Mouse (Mus musculus) hindbrain, embryonic 13.5 days (tissue): ENCODE results near the gene Shisal2a. TPM values are rescaled to one million over a fixed set of nuclear protein-coding genes. Genes with fewer than 3 reads are reported as not detected.

Experiments
- ATAC-seq: fragments of 200-750 bp; cut with Nextera tagmentation; 2 replicates; pipeline ENCODE4 v1.8.0; 2017; ENCODE audit warnings: moderate TSS enrichment; ENCODE audit not compliant: low FRiP score
- H3K27ac ChIP-seq: fragments of 300-500 bp; sonication (generic); 2 replicates; pipeline ENCODE4 v1.5.1; 2015; ENCODE audit warnings: inconsistent platforms, mild to moderate bottlenecking, moderate library complexity
- H3K27me3 ChIP-seq: fragments of 300-500 bp; sonication (generic); 2 replicates; pipeline ENCODE4 v1.6.1; 2015; ENCODE audit warnings: mild to moderate bottlenecking, inconsistent platforms
- H3K36me3 ChIP-seq: fragments of 300-500 bp; sonication (generic); 2 replicates; pipeline ENCODE4 v1.6.1; 2015; ENCODE audit warnings: mild to moderate bottlenecking, inconsistent platforms
- H3K4me1 ChIP-seq: fragments of 300-500 bp; sonication (generic); replicated peaks from 2 replicates; pipeline ENCODE4 v1.6.1; 2015; ENCODE audit warnings: inconsistent platforms
- H3K4me2 ChIP-seq: fragments of 300-500 bp; sonication (generic); 2 replicates; pipeline ENCODE4 v1.6.1; 2015; ENCODE audit warnings: inconsistent platforms, mild to moderate bottlenecking, moderate library complexity
- H3K4me3 ChIP-seq: fragments of 300-500 bp; sonication (generic); 2 replicates; pipeline ENCODE4 v1.5.1; 2015; ENCODE audit warnings: mild to moderate bottlenecking, inconsistent platforms
- H3K9ac ChIP-seq: fragments of 300-500 bp; sonication (generic); 2 replicates; pipeline ENCODE4 v1.6.1; 2015; ENCODE audit warnings: mild to moderate bottlenecking, inconsistent platforms
- H3K9me3 ChIP-seq: fragments of 300-500 bp; sonication (generic); 2 replicates; pipeline ENCODE4 v1.6.1; 2016; ENCODE audit warnings: inconsistent platforms
- whole genome bisulfite sequencing: fragments of 180-500 bp; shearing (Covaris S2); methylation state at CpG from one replicate; pipeline ENCODE4 v1.1.7; 2015; 5-methylcytosine and 5-hydroxymethylcytosine counted together
- polyA plus RNA-seq: library from polyadenylated mRNA; unstranded; fragments of >200 nt; fragmentation: Nextera tagmentation; extraction: Ambion mirVana; gene quantifications from 2 replicates; pipeline ENCODE4 v1.2.1, GENCODE M21; 2015

The Shisal2a gene
- polyA plus RNA-seq, 1 experiment from 2014 or later: 4.9 TPM

- Histone ChIP-seq H3K4me2 (no peak overlapping the region), H3K4me1 (peaks cover 33% of the 10 kb centered on the region), H3K4me3 (no peak overlapping the region), H3K9ac (no peak overlapping the region), H3K27me3 (no peaks in the 10 kb centered on the region), H3K27ac (no peak overlapping the region), H3K36me3 (no peaks in the 10 kb centered on the region), H3K9me3 (no peaks in the 10 kb centered on the region)
- 72% methylated on average over 5 of the region's 5 CpGs for WGBS
- no peak for ATAC-seq
These were observed 34.8 kb downstream of the Shisal2a start for GRCm38 (mm10) chr4:108348256-108348875.

GRCm38 (mm10) chr4:108347111-108347510 is 36.0 kb downstream of the Shisal2a start:
- ATAC-seq: no peak
- Histone ChIP-seq H3K36me3 (no peaks in the 10 kb centered on the region), H3K27ac (no peak overlapping the region), H3K27me3 (no peaks in the 10 kb centered on the region), H3K9ac (no peak overlapping the region), H3K4me2 (no peak overlapping the region), H3K4me3 (no peak overlapping the region), H3K9me3 (no peaks in the 10 kb centered on the region), H3K4me1 (peaks cover 33% of the 10 kb centered on the region)
- 90% methylated on average over 5 of the region's 5 CpGs for WGBS

GRCm38 (mm10) chr4:108345826-108346225 is 37.3 kb downstream of the Shisal2a start:
- WGBS: 26% methylated on average over 4 of the region's 5 CpGs
- ATAC-seq: no peak
- Histone ChIP-seq H3K9me3 (no peaks in the 10 kb centered on the region), H3K9ac (no peak overlapping the region), H3K27me3 (no peaks in the 10 kb centered on the region), H3K27ac (peak overlapping the region; percentile 4; the same call in 1 of the 2 replicates), H3K4me1 (peaks cover 27% of the 10 kb centered on the region), H3K4me2 (no peak overlapping the region), H3K36me3 (no peaks in the 10 kb centered on the region), H3K4me3 (no peak overlapping the region)

- H3K27ac ChIP-seq: peak overlapping the region; percentile 56
- no peak for ATAC-seq
These were observed 38.5 kb downstream of the Shisal2a start for GRCm38 (mm10) chr4:108344631-108345083.

GRCm38 (mm10) chr4:108339277-108339690 is 43.9 kb downstream of the Shisal2a start:
- Histone ChIP-seq H3K9ac (no peak overlapping the region), H3K4me2 (no peak overlapping the region), H3K9me3 (no peaks in the 10 kb centered on the region), H3K27ac (0 out of 2 replicates have a peak overlapping the region, but pooled peaks have one; percentile 53), H3K4me1 (peaks cover 8% of the 10 kb centered on the region; the same call in 1 of the 2 replicates), H3K27me3 (no peaks in the 10 kb centered on the region), H3K4me3 (no peak overlapping the region), H3K36me3 (peaks cover 42% of the 10 kb centered on the region)
- peak; percentile 93 for ATAC-seq
- WGBS: 11% methylated on average over 4 of the region's 4 CpGs

More at GRCm38 (mm10) chr4:108344631-108345083, 38.5 kb downstream of the Shisal2a start:
- WGBS: 18% methylated on average over 7 of the region's 7 CpGs
- Histone ChIP-seq H3K4me3 (no peak overlapping the region), H3K9ac (no peak overlapping the region), H3K4me1 (peaks cover 16% of the 10 kb centered on the region), H3K36me3 (peaks cover 2% of the 10 kb centered on the region; the same call in 1 of the 2 replicates), H3K9me3 (no peaks in the 10 kb centered on the region), H3K27me3 (no peaks in the 10 kb centered on the region), H3K4me2 (no peak overlapping the region)

- ATAC-seq: peak; percentile 50; the same call in 1 of the 2 replicates
- no peak overlapping the region for H3K9ac ChIP-seq
- WGBS: 57% methylated on average over 10 of the region's 10 CpGs
- peaks cover 46% of the 10 kb centered on the region for H3K36me3 ChIP-seq
- H3K27me3 ChIP-seq: no peaks in the 10 kb centered on the region
- no peak overlapping the region for H3K4me2 ChIP-seq
- no peak overlapping the region for H3K4me3 ChIP-seq
- no peaks in the 10 kb centered on the region for H3K9me3 ChIP-seq
- H3K4me1 ChIP-seq: peaks cover 8% of the 10 kb centered on the region; the same call in 1 of the 2 replicates
- peak overlapping the region; percentile 53 for H3K27ac ChIP-seq
These were observed 44.3 kb downstream of the Shisal2a start for GRCm38 (mm10) chr4:108338811-108339210.

GRCm38 (mm10) chr4:108338321-108338733 is 44.8 kb downstream of the Shisal2a start:
- H3K9me3 ChIP-seq: no peaks in the 10 kb centered on the region
- peaks cover 49% of the 10 kb centered on the region for H3K36me3 ChIP-seq
- 0 out of 2 replicates have a peak overlapping the region, but pooled peaks have one; percentile 31 for H3K9ac ChIP-seq
- WGBS: 57% methylated on average over 9 of the region's 9 CpGs
- H3K4me1 ChIP-seq: peaks cover 8% of the 10 kb centered on the region; the same call in 1 of the 2 replicates
- peak overlapping the region; percentile 53; the same call in 1 of the 2 replicates for H3K27ac ChIP-seq
- H3K4me3 ChIP-seq: no peak overlapping the region
- no peak for ATAC-seq
- H3K4me2 ChIP-seq: no peak overlapping the region
- H3K27me3 ChIP-seq: no peaks in the 10 kb centered on the region

- Histone ChIP-seq H3K9me3 (no peaks in the 10 kb centered on the region), H3K4me3 (no peak overlapping the region), H3K4me2 (no peak overlapping the region), H3K27me3 (no peaks in the 10 kb centered on the region), H3K27ac (0 out of 2 replicates have a peak overlapping the region, but pooled peaks have one; percentile 53), H3K36me3 (peaks cover 53% of the 10 kb centered on the region), H3K4me1 (peaks cover 8% of the 10 kb centered on the region; the same call in 1 of the 2 replicates), H3K9ac (no peak overlapping the region)
- WGBS: 28% methylated on average over 3 of the region's 3 CpGs
- no peak for ATAC-seq
These were observed 45.3 kb downstream of the Shisal2a start for GRCm38 (mm10) chr4:108337817-108338216.

GRCm38 (mm10) chr4:108336765-108337164 is 46.4 kb downstream of the Shisal2a start:
- Histone ChIP-seq H3K9me3 (no peaks in the 10 kb centered on the region), H3K4me2 (no peak overlapping the region), H3K9ac (no peak overlapping the region), H3K27me3 (no peaks in the 10 kb centered on the region), H3K27ac (no peak overlapping the region), H3K4me3 (no peak overlapping the region), H3K4me1 (peaks cover 8% of the 10 kb centered on the region; the same call in 1 of the 2 replicates), H3K36me3 (peaks cover 62% of the 10 kb centered on the region)
- WGBS: 89% methylated on average over 2 of the region's 2 CpGs
- ATAC-seq: no peak

GRCm38 (mm10) chr4:108335413-108335812 is 47.7 kb downstream of the Shisal2a start:
- no peak overlapping the region for H3K27ac ChIP-seq
- WGBS: 87% methylated on average over 6 of the region's 6 CpGs
- no peak overlapping the region for H3K4me2 ChIP-seq
- ATAC-seq: no peak
- no peaks in the 10 kb centered on the region for H3K9me3 ChIP-seq
- no peaks in the 10 kb centered on the region for H3K27me3 ChIP-seq
- peaks cover 62% of the 10 kb centered on the region for H3K36me3 ChIP-seq
- peaks cover 10% of the 10 kb centered on the region; the same call in 1 of the 2 replicates for H3K4me1 ChIP-seq
- no peak overlapping the region for H3K4me3 ChIP-seq
- no peak overlapping the region for H3K9ac ChIP-seq

- 86% methylated on average over 9 of the region's 9 CpGs for WGBS
- Histone ChIP-seq H3K4me2 (no peak overlapping the region), H3K9me3 (no peaks in the 10 kb centered on the region), H3K9ac (0 out of 2 replicates have a peak overlapping the region, but pooled peaks have one; percentile 19), H3K27me3 (no peaks in the 10 kb centered on the region), H3K36me3 (peaks cover 45% of the 10 kb centered on the region), H3K27ac (no peak overlapping the region), H3K4me1 (peaks cover 19% of the 10 kb centered on the region), H3K4me3 (no peak overlapping the region)
- no peak for ATAC-seq
These were observed 51.1 kb downstream of the Shisal2a start for GRCm38 (mm10) chr4:108332041-108332440.

GRCm38 (mm10) chr4:108329840-108330239 is 53.3 kb downstream of the Shisal2a start:
- Histone ChIP-seq H3K4me1 (peaks cover 23% of the 10 kb centered on the region), H3K4me3 (no peak overlapping the region), H3K36me3 (peaks cover 26% of the 10 kb centered on the region), H3K27me3 (no peaks in the 10 kb centered on the region), H3K9me3 (no peaks in the 10 kb centered on the region), H3K4me2 (no peak overlapping the region), H3K27ac (no peak overlapping the region), H3K9ac (no peak overlapping the region)
- WGBS: 96% methylated on average over 6 of the region's 6 CpGs
- ATAC-seq: no peak
